18 mouse cellular contexts compared by ENCODE assay signal in the genomic region with DNA sequence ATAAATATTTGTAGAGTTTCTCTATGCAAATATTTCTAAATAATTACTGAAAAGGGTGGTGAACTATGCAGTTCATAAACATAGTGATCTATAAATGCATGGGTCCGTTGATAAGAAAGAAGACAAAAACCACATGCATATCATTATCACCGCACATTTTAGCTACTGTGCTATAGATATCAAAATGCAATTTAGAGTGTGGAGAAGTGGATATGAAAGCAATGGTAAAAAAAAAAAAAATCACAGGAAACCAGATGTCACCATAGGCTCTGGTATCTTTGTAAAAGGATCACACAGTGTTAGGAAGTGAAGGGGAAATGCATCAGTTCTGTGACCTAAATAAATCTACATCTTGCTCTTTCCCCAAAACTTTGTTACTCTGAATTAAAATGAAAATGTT.
"Had no signal": no experiment of that assay in that cellular context is flagged by ENCODE, and none has a peak within 500 bp of the region (broad histone marks: within the 10 kb centered on the region; RNA-seq: fewer than 3 reads in every experiment).

No protein-coding gene starts in this region.

- DNase-seq: kidney, adult 2 months; kidney, postnatal 25 days; layer of hippocampus, adult 9-11 months; lung, adult 2 months; lung, postnatal 14 days; lung, postnatal 4 days; retina, postnatal 1 day; thymus, postnatal 25 days had no signal

- H3K27me3 ChIP-seq: limb, embryonic 13.5 days; midbrain, embryonic 13.5 days; neural tube, embryonic 13.5 days had no signal

- H3K4me1 ChIP-seq: limb, embryonic 10.5 days; limb, embryonic 13.5 days; midbrain, embryonic 10.5 days; midbrain, embryonic 13.5 days; neural tube, embryonic 13.5 days had no signal

- H3K4me3 ChIP-seq: layer of hippocampus, adult 2 months; limb, embryonic 10.5 days; limb, embryonic 13.5 days; midbrain, embryonic 10.5 days; midbrain, embryonic 13.5 days; myocyte; neural tube, embryonic 13.5 days had no signal

- H3K9me3 ChIP-seq: limb, embryonic 10.5 days; limb, embryonic 13.5 days; midbrain, embryonic 10.5 days; midbrain, embryonic 13.5 days; neural tube, embryonic 13.5 days had no signal

- H3K9ac ChIP-seq: limb, embryonic 13.5 days; midbrain, embryonic 13.5 days; neural tube, embryonic 13.5 days had no signal

- H3K27ac ChIP-seq: kidney, postnatal 0 days; layer of hippocampus, adult 2 months; limb, embryonic 10.5 days; limb, embryonic 13.5 days; midbrain, embryonic 10.5 days; midbrain, embryonic 13.5 days; neural tube, embryonic 13.5 days had no signal

- ATAC-seq: intestine, postnatal 0 days; midbrain, embryonic 13.5 days; midbrain, embryonic 16.5 days had no signal

- H3K4me2 ChIP-seq: limb, embryonic 13.5 days; midbrain, embryonic 13.5 days; neural tube, embryonic 13.5 days had no signal

- H3K36me3 ChIP-seq: limb, embryonic 10.5 days; limb, embryonic 13.5 days; midbrain, embryonic 10.5 days; midbrain, embryonic 13.5 days; neural tube, embryonic 13.5 days had no signal
